ENCODE assay signal across 27 mouse cellular contexts in genomic region chr3:27145733-27146132, GRCm38 (mm10). TPM values are rescaled to one million over a fixed set of nuclear protein-coding genes. Genes with fewer than 3 reads are reported as not detected.
DNase-seq lines count a peak whose midpoint lies in the region; ATAC-seq and TF ChIP-seq lines count a peak whose summit lies in the region.
"Had no signal": no experiment of that assay in that cellular context is flagged by ENCODE, and none has a peak within 500 bp of the region (broad histone marks: within the 10 kb centered on the region; RNA-seq: fewer than 3 reads in every experiment).

No protein-coding gene starts in this region.

- H3K9me3 ChIP-seq in kidney, embryonic 14.5 days (ENCODE audit: control insufficient read depth, low read length) = no peaks in the 10 kb centered on the region
- H3K9me3 ChIP-seq in kidney, postnatal 0 days (replicated peaks; ENCODE audit: low read length) = no peaks in the 10 kb centered on the region
- H3K9me3 ChIP-seq in liver, postnatal 0 days (ENCODE audit: low read length) = no peaks in the 10 kb centered on the region
- no peaks in the 10 kb centered on the region for H3K9me3 ChIP-seq in midbrain, postnatal 0 days (ENCODE audit: low read length)
- H3K9me3 ChIP-seq: embryonic facial prominence, embryonic 12.5 days; heart, embryonic 12.5 days; limb, embryonic 13.5 days; megakaryocyte, embryonic 14.5 days; midbrain, embryonic 13.5 days; neural tube, embryonic 12.5 days had no signal

- no peaks in the 10 kb centered on the region for H3K27me3 ChIP-seq in kidney, embryonic 14.5 days (ENCODE audit: control insufficient read depth, insufficient read depth, low read length)
- no peaks in the 10 kb centered on the region for H3K27me3 ChIP-seq in kidney, postnatal 0 days (ENCODE audit: insufficient read depth, low read length)
- H3K27me3 ChIP-seq in liver, postnatal 0 days (ENCODE audit: insufficient read depth, low read length) = no peaks in the 10 kb centered on the region
- no peaks in the 10 kb centered on the region for H3K27me3 ChIP-seq in midbrain, postnatal 0 days (ENCODE audit: insufficient read depth, low read length)
- H3K27me3 ChIP-seq: embryonic facial prominence, embryonic 12.5 days; heart, embryonic 12.5 days; limb, embryonic 13.5 days; midbrain, embryonic 13.5 days; neural tube, embryonic 12.5 days; Patski had no signal

- H3K4me2 ChIP-seq in kidney, embryonic 14.5 days (replicated peaks; ENCODE audit: low read depth, low read length) = no peak overlapping the region
- H3K4me2 ChIP-seq in kidney, postnatal 0 days (ENCODE audit: low read length) = no peak overlapping the region
- no peak overlapping the region for H3K4me2 ChIP-seq in liver, postnatal 0 days (ENCODE audit: low read depth, low read length)
- no peak overlapping the region for H3K4me2 ChIP-seq in midbrain, postnatal 0 days (ENCODE audit: low read depth, low read length, poor library complexity, severe bottlenecking)
- H3K4me2 ChIP-seq: embryonic facial prominence, embryonic 12.5 days; heart, embryonic 12.5 days; limb, embryonic 13.5 days; lung, embryonic 14.5 days; midbrain, embryonic 13.5 days; neural tube, embryonic 12.5 days had no signal

- peaks cover 61% of the 10 kb centered on the region for H3K36me3 ChIP-seq in kidney, embryonic 14.5 days (ENCODE audit: control insufficient read depth, insufficient read depth, low read length)
- peaks cover 10% of the 10 kb centered on the region; the same call in 1 of the 2 replicates for H3K36me3 ChIP-seq in kidney, postnatal 0 days (ENCODE audit: insufficient read depth, low read length)
- peaks cover 39% of the 10 kb centered on the region for H3K36me3 ChIP-seq in liver, postnatal 0 days (replicated peaks; ENCODE audit: insufficient read depth, low read length)
- no peaks in the 10 kb centered on the region for H3K36me3 ChIP-seq in midbrain, postnatal 0 days (ENCODE audit: insufficient read depth, low read length)

- WGBS in kidney, embryonic 14.5 days = 85% methylated on average over 7 of the region's 7 CpGs
- 67% methylated on average over 7 of the region's 7 CpGs for WGBS in kidney, postnatal 0 days
- 68% methylated on average over 7 of the region's 7 CpGs for WGBS in liver, postnatal 0 days (ENCODE audit: insufficient replicate concordance)
- WGBS in midbrain, postnatal 0 days = 93% methylated on average over 7 of the region's 7 CpGs

- no peak overlapping the region for H3K9ac ChIP-seq in kidney, embryonic 14.5 days (ENCODE audit: low read depth, low read length)
- no peak overlapping the region for H3K9ac ChIP-seq in kidney, postnatal 0 days (ENCODE audit: low read depth, low read length)
- no peak overlapping the region for H3K9ac ChIP-seq in liver, postnatal 0 days (replicated peaks)
- H3K9ac ChIP-seq in midbrain, postnatal 0 days (replicated peaks; ENCODE audit: low read length, poor library complexity, severe bottlenecking) = no peak overlapping the region
- H3K9ac ChIP-seq: embryonic facial prominence, embryonic 12.5 days; forebrain, postnatal 0 days; heart, embryonic 12.5 days; limb, embryonic 13.5 days; lung, embryonic 14.5 days; midbrain, embryonic 13.5 days; neural tube, embryonic 12.5 days had no signal

- H3K27ac ChIP-seq in kidney, embryonic 14.5 days (ENCODE audit: low read depth, low read length) = no peak overlapping the region
- H3K27ac ChIP-seq in kidney, postnatal 0 days = no peak overlapping the region
- peak overlapping the region; percentile 84 for H3K27ac ChIP-seq in liver, postnatal 0 days (ENCODE audit: low read depth)
- no peak overlapping the region for H3K27ac ChIP-seq in midbrain, postnatal 0 days (ENCODE audit: low read depth, low read length)
- H3K27ac ChIP-seq: embryonic facial prominence, embryonic 12.5 days; hindbrain, postnatal 0 days; limb, embryonic 13.5 days; midbrain, embryonic 13.5 days; neural tube, embryonic 12.5 days had no signal

- peak; percentile 66 for DNase-seq in kidney, adult 11 months
- peak; percentile 62 for DNase-seq in R1 (ENCODE audit: low read depth, low spot score)
- DNase-seq in kidney, postnatal 0 days (ENCODE audit: low spot score) = peak; percentile 42
- DNase-seq in liver, postnatal 0 days = peak; percentile 32
- DNase-seq in midbrain, postnatal 0 days (ENCODE audit: low spot score) = no peak
- no peak for DNase-seq in B cell, adult 2 months
- DNase-seq: adrenal gland, adult 8-10 months; cerebellum, adult 11-12 months; cerebellum, postnatal 14 days; forebrain, postnatal 0 days; gastrocnemius, postnatal 25 days; heart, adult 18-20 months; heart, postnatal 10 days; lung, embryonic 14.5 days; right cerebral cortex, postnatal 4 days; thymus, postnatal 36 days had no signal

- no peak overlapping the region for H3K4me3 ChIP-seq in kidney, embryonic 14.5 days (ENCODE audit: low read length)
- H3K4me3 ChIP-seq in kidney, postnatal 0 days (replicated peaks; ENCODE audit: low read depth, low read length) = no peak overlapping the region
- no peak overlapping the region for H3K4me3 ChIP-seq in liver, postnatal 0 days (ENCODE audit: low read depth, low read length)
- H3K4me3 ChIP-seq in midbrain, postnatal 0 days (ENCODE audit: low read depth, low read length) = no peak overlapping the region
- H3K4me3 ChIP-seq: embryonic facial prominence, embryonic 12.5 days; heart, embryonic 12.5 days; limb, embryonic 13.5 days; megakaryocyte, embryonic 14.5 days; midbrain, embryonic 13.5 days; neural tube, embryonic 12.5 days had no signal

- no peak for ATAC-seq in kidney, embryonic 14.5 days (ENCODE audit: low FRiP score, low TSS enrichment)
- peak; percentile 91 for ATAC-seq in kidney, postnatal 0 days (replicated peaks; ENCODE audit: low FRiP score, low read depth)
- peak; percentile 98 for ATAC-seq in liver, postnatal 0 days
- no peak for ATAC-seq in midbrain, postnatal 0 days (ENCODE audit: low FRiP score)
- ATAC-seq: activated CD4-positive, CD25-positive, alpha-beta regulatory T cell, adult 4 months; CD4-positive, CD25-positive, alpha-beta regulatory T cell, adult 4 months; forebrain, postnatal 0 days; hindbrain, postnatal 0 days; midbrain, embryonic 13.5 days; Patski had no signal

- no peak for TF ChIP-seq CTCF in kidney, postnatal 0 days (IDR thresholded peaks at IDR 0.05; ENCODE audit: low read depth)
- TF ChIP-seq CTCF in liver, postnatal 0 days (IDR thresholded peaks at IDR 0.05; ENCODE audit: low read depth) = no peak
- TF ChIP-seq CTCF in midbrain, postnatal 0 days (IDR thresholded peaks at IDR 0.05) = no peak

- no peaks in the 10 kb centered on the region for H3K4me1 ChIP-seq in kidney, embryonic 14.5 days (ENCODE audit: control insufficient read depth, insufficient read depth, low read length)
- H3K4me1 ChIP-seq in kidney, postnatal 0 days (replicated peaks; ENCODE audit: insufficient read depth, low read length) = no peaks in the 10 kb centered on the region
- no peaks in the 10 kb centered on the region for H3K4me1 ChIP-seq in liver, postnatal 0 days (ENCODE audit: insufficient read depth)
- H3K4me1 ChIP-seq in midbrain, postnatal 0 days (ENCODE audit: insufficient read depth, low read length) = no peaks in the 10 kb centered on the region
- H3K4me1 ChIP-seq: embryonic facial prominence, embryonic 12.5 days; heart, embryonic 12.5 days; limb, embryonic 13.5 days; megakaryocyte, embryonic 14.5 days; midbrain, embryonic 13.5 days; neural tube, embryonic 12.5 days had no signal

- peak; percentile 84 for TF ChIP-seq EP300 in liver, postnatal 0 days (IDR thresholded peaks at IDR 0.05; ENCODE audit: low read depth)

RNA-seq across cellular contexts. Expression of gene Ect2, which starts 7.9 kb away (rescaled TPM):
- polyA plus RNA-seq in kidney, embryonic 14.5 days (2014; fragmentation: Nextera tagmentation; extraction: Ambion mirVana) = 43.3 and 69.8 TPM in 2 replicates
- 23.9 and 26.9 TPM in 2 replicates for polyA plus RNA-seq in kidney, postnatal 0 days (2015; fragmentation: Nextera tagmentation; extraction: Ambion mirVana)
- polyA plus RNA-seq in liver, postnatal 0 days (2015; fragmentation: Nextera tagmentation; extraction: Ambion mirVana) = 10.1 and 12.5 TPM in 2 replicates
- total RNA-seq in midbrain, postnatal 0 days (2014; rRNA removed) = 2.8 and 3.9 TPM in 2 replicates
- 2.2 and 2.5 TPM in 2 replicates for polyA plus RNA-seq in midbrain, postnatal 0 days (2015; fragmentation: Nextera tagmentation; extraction: Ambion mirVana)

RNA-seq across cellular contexts. Expression of gene Nceh1, which starts 37.0 kb away (rescaled TPM):
- 7.8 and 9.3 TPM in 2 replicates for polyA plus RNA-seq in kidney, embryonic 14.5 days (2014; fragmentation: Nextera tagmentation; extraction: Ambion mirVana)
- 47.7 and 51.2 TPM in 2 replicates for polyA plus RNA-seq in kidney, postnatal 0 days (2015; fragmentation: Nextera tagmentation; extraction: Ambion mirVana)
- polyA plus RNA-seq in liver, postnatal 0 days (2015; fragmentation: Nextera tagmentation; extraction: Ambion mirVana) = 18.2 and 23.9 TPM in 2 replicates
- total RNA-seq in midbrain, postnatal 0 days (2014; rRNA removed) = 33.6 and 34.0 TPM in 2 replicates
- polyA plus RNA-seq in midbrain, postnatal 0 days (2015; fragmentation: Nextera tagmentation; extraction: Ambion mirVana) = 30.2 and 33.4 TPM in 2 replicates

Comparison
In these comparisons a context has a peak if more than half of its experiments do, and no peak if none do; other contexts are left out.
1. ATAC-seq: peak in kidney, postnatal 0 days (single experiment) and liver, postnatal 0 days (single experiment); none in kidney, embryonic 14.5 days (single experiment) and midbrain, postnatal 0 days (single experiment).
2. DNase-seq: peak in kidney, adult 11 months (single experiment), R1 (single experiment), kidney, postnatal 0 days (single experiment) and liver, postnatal 0 days (single experiment); none in midbrain, postnatal 0 days (single experiment) and B cell, adult 2 months (0 of 2).